Mouse (Mus musculus): ENCODE measurements around the gene Maml3.

DNA sequence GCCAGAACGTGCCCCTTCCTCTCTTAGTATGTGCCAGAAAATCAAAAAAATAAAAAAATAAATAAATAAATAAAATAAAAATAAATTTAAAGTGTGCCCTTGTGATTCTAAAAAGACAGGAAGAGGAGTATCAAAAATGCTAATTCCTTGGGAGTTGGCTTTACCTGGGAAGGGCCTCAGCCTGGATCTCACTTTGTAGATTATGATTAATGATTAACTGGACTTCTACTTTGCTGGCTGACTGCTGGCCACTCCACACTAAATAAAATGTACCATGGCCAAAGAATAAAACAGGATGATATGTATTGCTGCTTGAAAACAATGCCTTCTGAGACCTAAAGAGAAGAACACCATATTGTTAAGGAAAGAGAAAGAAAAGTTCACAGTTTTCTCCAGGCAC, 5.6 kb downstream of the Maml3 start:
- TF ChIP-seq CTCF (IDR thresholded peaks at IDR 0.05; ENCODE audit: low read depth) = no peak
- TF ChIP-seq EP300 (optimal IDR thresholded peaks at IDR 0.05) = no peak

Data from stomach, postnatal 0 days (tissue).